Mouse (Mus musculus) limb, embryonic 10.5 days (tissue): ENCODE results near the gene Psmg4. TPM values are rescaled to one million over a fixed set of nuclear protein-coding genes. Genes with fewer than 3 reads are reported as not detected.

Experiments
- DNase-seq: peaks from one replicate; pipeline ENCODE4 v3.0.0-alpha.2; 2017; ENCODE audit warnings: low spot score
- H3K27ac ChIP-seq: fragments of 300-500 bp; sonication (generic); 2 replicates; pipeline ENCODE4 v1.5.1; 2016; ENCODE audit warnings: mild to moderate bottlenecking
- H3K27me3 ChIP-seq: fragments of 300-500 bp; sonication (generic); 2 replicates; pipeline ENCODE4 v1.6.1; 2016; ENCODE audit warnings: low read depth, mild to moderate bottlenecking; ENCODE audit not compliant: poor library complexity, severe bottlenecking
- H3K36me3 ChIP-seq: fragments of 300-500 bp; sonication (generic); 2 replicates; pipeline ENCODE4 v1.6.1; 2016; ENCODE audit warnings: mild to moderate bottlenecking, moderate library complexity
- H3K4me1 ChIP-seq: fragments of 300-500 bp; sonication (generic); 2 replicates; pipeline ENCODE4 v1.6.1; 2016
- H3K4me3 ChIP-seq: fragments of 300-500 bp; sonication (generic); 2 replicates; pipeline ENCODE4 v1.5.1; 2016; ENCODE audit warnings: mild to moderate bottlenecking, moderate library complexity
- H3K9me3 ChIP-seq: fragments of 300-500 bp; sonication (generic); replicated peaks from 2 replicates; pipeline ENCODE4 v1.6.1; 2016; ENCODE audit warnings: mild to moderate bottlenecking
- WGBS: fragments of 180-500 bp; shearing (Covaris S2); methylation state at CpG from one replicate; pipeline ENCODE4 v1.1.7; 2016; 5-methylcytosine and 5-hydroxymethylcytosine counted together
- polyA plus RNA-seq: library from polyadenylated mRNA; unstranded; fragments of >200 nt; fragmentation: Nextera tagmentation; extraction: Ambion mirVana; gene quantifications from 2 replicates; pipeline ENCODE4 v1.2.1, GENCODE M21; 2016

Gene Psmg4
- polyA plus RNA-seq, 1 experiment from 2014 or later, result 80.5 TPM

- under 1% methylated on average over 24 of the region's 24 CpGs for WGBS
Observed at GRCm38 (mm10) chr13:34131011-34131707, 31.6 kb upstream of the Psmg4 start.

GRCm38 (mm10) chr13:34131708-34132060 lies 31.1 kb upstream of the Psmg4 start:
- peaks cover 48% of the 10 kb centered on the region for H3K4me1 ChIP-seq
- H3K9me3 ChIP-seq, result no peaks in the 10 kb centered on the region
- WGBS, result under 1% methylated on average over 10 of the region's 10 CpGs
- H3K27me3 ChIP-seq, result peaks cover 51% of the 10 kb centered on the region
- H3K36me3 ChIP-seq, result no peaks in the 10 kb centered on the region; the same call in 1 of the 2 replicates
- peak overlapping the region; percentile 67 for H3K4me3 ChIP-seq
- H3K27ac ChIP-seq, result peak overlapping the region; percentile 72
- DNase-seq, result peak; percentile 70

More at GRCm38 (mm10) chr13:34131011-34131707, 31.6 kb upstream of the Psmg4 start:
- DNase-seq, result peak; percentile 73
- Histone ChIP-seq H3K4me3 (peak overlapping the region; percentile 67), H3K9me3 (no peaks in the 10 kb centered on the region), H3K27me3 (peaks cover 51% of the 10 kb centered on the region), H3K27ac (peak overlapping the region; percentile 72), H3K4me1 (peaks cover 48% of the 10 kb centered on the region), H3K36me3 (no peaks in the 10 kb centered on the region; the same call in 1 of the 2 replicates)

- H3K9me3 ChIP-seq, result no peaks in the 10 kb centered on the region
- peak overlapping the region; percentile 67 for H3K4me3 ChIP-seq
- peak; percentile 53 for DNase-seq
- peak overlapping the region; percentile 72 for H3K27ac ChIP-seq
- H3K36me3 ChIP-seq, result no peaks in the 10 kb centered on the region; the same call in 1 of the 2 replicates
- under 1% methylated on average over 15 of the region's 15 CpGs for WGBS
- peaks cover 48% of the 10 kb centered on the region for H3K4me1 ChIP-seq
- H3K27me3 ChIP-seq, result peaks cover 51% of the 10 kb centered on the region
Observed at GRCm38 (mm10) chr13:34132299-34132698, 30.5 kb upstream of the Psmg4 start.

GRCm38 (mm10) chr13:34132875-34133274 lies 29.9 kb upstream of the Psmg4 start:
- no peaks in the 10 kb centered on the region for H3K9me3 ChIP-seq
- peak overlapping the region; percentile 67 for H3K4me3 ChIP-seq
- no peak for DNase-seq
- 27% methylated on average over 6 of the region's 6 CpGs for WGBS
- peaks cover 51% of the 10 kb centered on the region for H3K27me3 ChIP-seq
- no peaks in the 10 kb centered on the region; the same call in 1 of the 2 replicates for H3K36me3 ChIP-seq
- H3K27ac ChIP-seq, result 0 out of 2 replicates have a peak overlapping the region, but pooled peaks have one; percentile 72
- peaks cover 48% of the 10 kb centered on the region for H3K4me1 ChIP-seq

GRCm38 (mm10) chr13:34133326-34134071 lies 29.3 kb upstream of the Psmg4 start:
- Histone ChIP-seq H3K27me3 (peaks cover 51% of the 10 kb centered on the region), H3K4me1 (peaks cover 48% of the 10 kb centered on the region), H3K36me3 (no peaks in the 10 kb centered on the region), H3K27ac (peak overlapping the region; percentile 82), H3K4me3 (peak overlapping the region; percentile 43), H3K9me3 (no peaks in the 10 kb centered on the region)
- peak; percentile 46 for DNase-seq
- WGBS, result 11% methylated on average over 15 of the region's 15 CpGs

GRCm38 (mm10) chr13:34134276-34134675 lies 28.5 kb upstream of the Psmg4 start:
- Histone ChIP-seq H3K27ac (no peak overlapping the region), H3K36me3 (no peaks in the 10 kb centered on the region), H3K4me1 (peaks cover 46% of the 10 kb centered on the region), H3K4me3 (no peak overlapping the region), H3K9me3 (no peaks in the 10 kb centered on the region), H3K27me3 (peaks cover 51% of the 10 kb centered on the region)
- DNase-seq, result no peak
- 75% methylated on average over 7 of the region's 7 CpGs for WGBS

- 85% methylated on average over 7 of the region's 7 CpGs for WGBS
- DNase-seq, result no peak
- Histone ChIP-seq H3K4me1 (peaks cover 22% of the 10 kb centered on the region), H3K27ac (no peak overlapping the region), H3K36me3 (no peaks in the 10 kb centered on the region), H3K27me3 (peaks cover 37% of the 10 kb centered on the region), H3K4me3 (no peak overlapping the region), H3K9me3 (no peaks in the 10 kb centered on the region)
Observed at GRCm38 (mm10) chr13:34136605-34137004, 26.2 kb upstream of the Psmg4 start.

- Histone ChIP-seq H3K27ac (no peak overlapping the region), H3K4me1 (no peaks in the 10 kb centered on the region), H3K36me3 (no peaks in the 10 kb centered on the region), H3K4me3 (no peak overlapping the region), H3K9me3 (no peaks in the 10 kb centered on the region), H3K27me3 (peaks cover 9% of the 10 kb centered on the region)
- 61% methylated on average over 5 of the region's 5 CpGs for WGBS
- DNase-seq, result no peak
Observed at GRCm38 (mm10) chr13:34143389-34143788, 19.4 kb upstream of the Psmg4 start.

GRCm38 (mm10) chr13:34146916-34147315 lies 15.8 kb upstream of the Psmg4 start:
- 72% methylated on average over 3 of the region's 3 CpGs for WGBS
- H3K27ac ChIP-seq, result no peak overlapping the region

GRCm38 (mm10) chr13:34148181-34148580 lies 14.6 kb upstream of the Psmg4 start:
- Histone ChIP-seq H3K4me1 (peaks cover 26% of the 10 kb centered on the region), H3K27me3 (peaks cover 25% of the 10 kb centered on the region), H3K27ac (no peak overlapping the region), H3K9me3 (no peaks in the 10 kb centered on the region), H3K36me3 (no peaks in the 10 kb centered on the region), H3K4me3 (no peak overlapping the region)
- DNase-seq, result no peak
- WGBS, result 84% methylated on average over 3 of the region's 3 CpGs

More at GRCm38 (mm10) chr13:34146916-34147315, 15.8 kb upstream of the Psmg4 start:
- Histone ChIP-seq H3K36me3 (no peaks in the 10 kb centered on the region), H3K27me3 (peaks cover 25% of the 10 kb centered on the region), H3K9me3 (no peaks in the 10 kb centered on the region), H3K4me1 (peaks cover 25% of the 10 kb centered on the region), H3K4me3 (no peak overlapping the region)
- no peak for DNase-seq

- Histone ChIP-seq H3K36me3 (no peaks in the 10 kb centered on the region), H3K9me3 (no peaks in the 10 kb centered on the region), H3K27ac (peak overlapping the region; percentile 81), H3K27me3 (peaks cover 25% of the 10 kb centered on the region), H3K4me1 (peaks cover 26% of the 10 kb centered on the region), H3K4me3 (peak overlapping the region; percentile 54)
- peak; percentile 68 for DNase-seq
- 8% methylated on average over 23 of the region's 23 CpGs for WGBS
Observed at GRCm38 (mm10) chr13:34148767-34149392, 13.9 kb upstream of the Psmg4 start.

- H3K9me3 ChIP-seq, result no peaks in the 10 kb centered on the region
- H3K27ac ChIP-seq, result peak overlapping the region; percentile 81
- H3K27me3 ChIP-seq, result peaks cover 25% of the 10 kb centered on the region
- peak overlapping the region; percentile 54 for H3K4me3 ChIP-seq
- peaks cover 26% of the 10 kb centered on the region for H3K4me1 ChIP-seq
- DNase-seq, result no peak
- no peaks in the 10 kb centered on the region for H3K36me3 ChIP-seq
- 61% methylated on average over 5 of the region's 5 CpGs for WGBS
Observed at GRCm38 (mm10) chr13:34149463-34150176, 13.1 kb upstream of the Psmg4 start.
